Mouse (Mus musculus) liver, adult 2 months (tissue): ENCODE data around the gene Ino80d.

Experiments used
- CTCF ChIP-seq: fragments of 200-500 bp; IDR thresholded peaks from 2 replicates; pipeline ENCODE4 v1.5.1; 2011; ENCODE audit warnings: low read depth, low read length, control low read depth
- POLR2A ChIP-seq: fragments of 200-500 bp; IDR thresholded peaks from 2 replicates; pipeline ENCODE4 v1.6.1; 2011; ENCODE audit warnings: low read length, control low read depth; ENCODE audit not compliant: insufficient read depth; ENCODE audit errors: extremely low read depth

GRCm38 (mm10) chr1:62933288-62934099 is 181.0 kb downstream of the Ino80d start:
- TF ChIP-seq CTCF = no peak
- no peak for TF ChIP-seq POLR2A
